8 mouse cellular contexts compared by ENCODE assay signal in genomic region chr10:40256716-40257115, GRCm38 (mm10). TPM values are rescaled to one million over a fixed set of nuclear protein-coding genes. Genes with fewer than 3 reads are reported as not detected.
A peak's percentile ranks its signal among the peaks of the same experiment; 100 is the strongest.
DNase-seq lines count a peak whose midpoint lies in the region; ATAC-seq lines count a peak whose summit lies in the region.

No protein-coding gene starts in this region.

- WGBS in limb, embryonic 15.5 days: 4% methylated on average over 5 of the region's 5 CpGs
- WGBS in midbrain, embryonic 15.5 days: 2% methylated on average over 5 of the region's 5 CpGs

- peak overlapping the region; percentile 73 for H3K4me2 ChIP-seq in limb, embryonic 15.5 days
- H3K4me2 ChIP-seq in midbrain, embryonic 15.5 days: peak overlapping the region; percentile 53

- intact Hi-C loops in gastrocnemius, postnatal 14 days (cut with DNase I; ENCODE audit: low total_unique reads): no loop called here

- peak overlapping the region; percentile 98 for H3K27ac ChIP-seq in limb, embryonic 15.5 days
- peak overlapping the region; percentile 94 for H3K27ac ChIP-seq in midbrain, embryonic 15.5 days

- peak overlapping the region; percentile 62 for H3K4me3 ChIP-seq in limb, embryonic 15.5 days
- H3K4me3 ChIP-seq in midbrain, embryonic 15.5 days: peak overlapping the region; percentile 75

- no peaks in the 10 kb centered on the region for H3K27me3 ChIP-seq in limb, embryonic 15.5 days
- H3K27me3 ChIP-seq in midbrain, embryonic 15.5 days (replicated peaks): no peaks in the 10 kb centered on the region

- H3K4me1 ChIP-seq in limb, embryonic 15.5 days: peaks cover 10% of the 10 kb centered on the region
- peaks cover 13% of the 10 kb centered on the region for H3K4me1 ChIP-seq in midbrain, embryonic 15.5 days

- H3K36me3 ChIP-seq in limb, embryonic 15.5 days: peaks cover 22% of the 10 kb centered on the region
- H3K36me3 ChIP-seq in midbrain, embryonic 15.5 days (replicated peaks): peaks cover 16% of the 10 kb centered on the region

- no peaks in the 10 kb centered on the region for H3K9me3 ChIP-seq in limb, embryonic 15.5 days
- H3K9me3 ChIP-seq in midbrain, embryonic 15.5 days: no peaks in the 10 kb centered on the region

- peak overlapping the region; percentile 80 for H3K9ac ChIP-seq in limb, embryonic 15.5 days
- H3K9ac ChIP-seq in midbrain, embryonic 15.5 days: peak overlapping the region; percentile 88

- peak; percentile 35 for DNase-seq in layer of hippocampus, adult 11-12 months (ENCODE audit: low spot score)
- no peak for DNase-seq in layer of hippocampus, postnatal 36 days
- DNase-seq in gastrocnemius, postnatal 14 days: peak; percentile 48
- peak; percentile 72 for DNase-seq in induced T-regulatory cell, adult 2 months (ENCODE audit: low read depth)
- DNase-seq in spleen, postnatal 4 days (ENCODE audit: low spot score in 2 of 2): peak; percentile 68 to 76

- ATAC-seq in common myeloid progenitor, adult 5-6 weeks (replicated peaks; ENCODE audit: low read depth, poor library complexity, severe bottlenecking): peak; percentile 33
- no peak for ATAC-seq in limb, embryonic 15.5 days (ENCODE audit: insufficient number of reproducible peaks, low FRiP score, low TSS enrichment, low read depth)
- ATAC-seq in midbrain, embryonic 15.5 days (replicated peaks): peak; percentile 83

RNA-seq across cellular contexts. Expression of gene Gtf3c6, which starts 1.2 kb away (rescaled TPM):
- 10 to 100 TPM; 23.7 to 29.4 TPM for total RNA-seq in layer of hippocampus, postnatal 36 days (2021)
- total RNA-seq in common myeloid progenitor, adult 5-6 weeks (2017): 181 and 258 TPM in 2 replicates
- 10 to 100 TPM; 19.1 to 21.5 TPM for total RNA-seq in gastrocnemius, postnatal 14 days (2021)
- 79.9 and 85.3 TPM in 2 replicates for polyA plus RNA-seq in limb, embryonic 15.5 days (2015; fragmentation: Nextera tagmentation; extraction: Ambion mirVana)
- 78.8 and 80.0 TPM in 2 replicates for polyA plus RNA-seq in midbrain, embryonic 15.5 days (2015; fragmentation: Nextera tagmentation; extraction: Ambion mirVana)

RNA-seq across cellular contexts. Expression of gene Rpf2, which starts 9.9 kb away (rescaled TPM):
- total RNA-seq in layer of hippocampus, postnatal 36 days (2021): 10 to 100 TPM; 19.4 to 22.4 TPM
- total RNA-seq in common myeloid progenitor, adult 5-6 weeks (2017): 231 and 281 TPM in 2 replicates
- 10 to 100 TPM; 16.2 to 19.2 TPM for total RNA-seq in gastrocnemius, postnatal 14 days (2021)
- 50.8 and 51.5 TPM in 2 replicates for polyA plus RNA-seq in limb, embryonic 15.5 days (2015; fragmentation: Nextera tagmentation; extraction: Ambion mirVana)
- 61.9 and 63.6 TPM in 2 replicates for polyA plus RNA-seq in midbrain, embryonic 15.5 days (2015; fragmentation: Nextera tagmentation; extraction: Ambion mirVana)

RNA-seq across cellular contexts. Expression of gene Amd1, which starts 45.3 kb away (rescaled TPM):
- 10 to 100 TPM; 90.1 to 92.0 TPM for total RNA-seq in layer of hippocampus, postnatal 36 days (2021)
- 202 and 215 TPM in 2 replicates for total RNA-seq in common myeloid progenitor, adult 5-6 weeks (2017)
- total RNA-seq in gastrocnemius, postnatal 14 days (2021): 10 to 100 TPM; 20.7 to 24.8 TPM
- 45.8 and 46.0 TPM in 2 replicates for polyA plus RNA-seq in limb, embryonic 15.5 days (2015; fragmentation: Nextera tagmentation; extraction: Ambion mirVana)
- 37.1 and 42.1 TPM in 2 replicates for polyA plus RNA-seq in midbrain, embryonic 15.5 days (2015; fragmentation: Nextera tagmentation; extraction: Ambion mirVana)

Comparison
In these comparisons a context has a peak if more than half of its experiments do, and no peak if none do; other contexts are left out.
1. DNase-seq: peak in layer of hippocampus, adult 11-12 months (single experiment), gastrocnemius, postnatal 14 days (single experiment), induced T-regulatory cell, adult 2 months (single experiment) and spleen, postnatal 4 days (2 of 2); none in layer of hippocampus, postnatal 36 days (0 of 2).